Mouse (Mus musculus): ENCODE measurements around the gene Hoxa10. TPM values are rescaled to one million over a fixed set of nuclear protein-coding genes. Genes with fewer than 3 reads are reported as not detected.
A peak's percentile ranks its signal among the peaks of the same experiment; 100 is the strongest.

Hoxa10 gene
- total RNA-seq (2021): not detected
- long read RNA-seq, experiment 1: 0 reads
- long read RNA-seq, experiment 2: 0 reads

GRCm38 (mm10) chr6:52240389-52241000 is at the start of gene Hoxa10:
Hoxa10 (minus strand) TSS chr6:52240854.
- DNase-seq (ENCODE audit: low spot score in 2 of 2): peak; percentile 37 to 48
- intact Hi-C loops (cut with DNase I): no loop called here

GRCm38 (mm10) chr6:52290186-52290585 is 49.5 kb upstream of the Hoxa10 start:
- no peak for DNase-seq (ENCODE audit: low spot score in 2 of 2)
- intact Hi-C loops (cut with DNase I): no loop called here

GRCm38 (mm10) chr6:52283896-52284295 is 43.2 kb upstream of the Hoxa10 start:
- intact Hi-C loops (cut with DNase I): no loop called here

GRCm38 (mm10) chr6:52281084-52281483 is 40.4 kb upstream of the Hoxa10 start:
- intact Hi-C loops (cut with DNase I): no loop called here
- no peak for DNase-seq (ENCODE audit: low spot score in 2 of 2)

More at GRCm38 (mm10) chr6:52283896-52284295, 43.2 kb upstream of the Hoxa10 start:
- no peak for DNase-seq (ENCODE audit: low spot score in 2 of 2)

GRCm38 (mm10) chr6:52276920-52277319 is 36.3 kb upstream of the Hoxa10 start:
- no peak for DNase-seq (ENCODE audit: low spot score in 2 of 2)
- intact Hi-C loops (cut with DNase I): loop anchor here (10.0 kb wide), 1 partner anchor 298 kb away; no protein-coding TSS in a partner anchor

- intact Hi-C loops (cut with DNase I): loop anchor here (10.0 kb wide), 1 partner anchor 298 kb away; no protein-coding TSS in a partner anchor
- no peak for DNase-seq (ENCODE audit: low spot score in 2 of 2)
Observed at GRCm38 (mm10) chr6:52276382-52276781, 35.7 kb upstream of the Hoxa10 start.

- intact Hi-C loops (cut with DNase I): loop anchor here (10.0 kb wide), 1 partner anchor 299 kb away; no protein-coding TSS in a partner anchor
- no peak for DNase-seq (ENCODE audit: low spot score in 2 of 2)
Observed at GRCm38 (mm10) chr6:52275563-52276280, 35.1 kb upstream of the Hoxa10 start.

- intact Hi-C loops (cut with DNase I): loop anchor here (5.0 to 10.0 kb wide), 2 partner anchors 300 to 563 kb away; no protein-coding TSS in a partner anchor
- no peak for DNase-seq (ENCODE audit: low spot score in 2 of 2)
Observed at GRCm38 (mm10) chr6:52274576-52274975, 33.9 kb upstream of the Hoxa10 start.

- intact Hi-C loops (cut with DNase I): loop anchor here (5.0 to 10.0 kb wide), 2 partner anchors 301 to 564 kb away; no protein-coding TSS in a partner anchor
- no peak for DNase-seq (ENCODE audit: low spot score in 2 of 2)
Observed at GRCm38 (mm10) chr6:52273656-52274280, 33.1 kb upstream of the Hoxa10 start.

GRCm38 (mm10) chr6:52272766-52273655 is 32.4 kb upstream of the Hoxa10 start:
- intact Hi-C loops (cut with DNase I): loop anchor here (5.0 to 10.0 kb wide), 2 partner anchors 302 to 564 kb away; no protein-coding TSS in a partner anchor
- DNase-seq (ENCODE audit: low spot score in 2 of 2): no peak

- peak; percentile 63 to 71 for DNase-seq (ENCODE audit: low spot score in 2 of 2)
- intact Hi-C loops (cut with DNase I): loop anchor here (5.0 to 10.0 kb wide), 2 partner anchors 304 to 567 kb away; no protein-coding TSS in a partner anchor
Observed at GRCm38 (mm10) chr6:52270494-52271480, 30.1 kb upstream of the Hoxa10 start.

- intact Hi-C loops (cut with DNase I): no loop called here
- DNase-seq (ENCODE audit: low spot score in 2 of 2): no peak
Observed at GRCm38 (mm10) chr6:52268756-52269155, 28.1 kb upstream of the Hoxa10 start.

GRCm38 (mm10) chr6:52268341-52268740 is 27.7 kb upstream of the Hoxa10 start:
- intact Hi-C loops (cut with DNase I): no loop called here
- DNase-seq (ENCODE audit: low spot score in 2 of 2): no peak

- no peak for DNase-seq (ENCODE audit: low spot score in 2 of 2)
Observed at GRCm38 (mm10) chr6:52267691-52268090, 27.0 kb upstream of the Hoxa10 start.

GRCm38 (mm10) chr6:52267221-52267620 is 26.6 kb upstream of the Hoxa10 start:
- intact Hi-C loops (cut with DNase I): no loop called here
- DNase-seq (ENCODE audit: low spot score in 2 of 2): no peak

More at GRCm38 (mm10) chr6:52267691-52268090, 27.0 kb upstream of the Hoxa10 start:
- intact Hi-C loops (cut with DNase I): no loop called here

- intact Hi-C loops (cut with DNase I): no loop called here
Observed at GRCm38 (mm10) chr6:52266666-52266985, 26.0 kb upstream of the Hoxa10 start.

GRCm38 (mm10) chr6:52265913-52266665 is 25.4 kb upstream of the Hoxa10 start:
- intact Hi-C loops (cut with DNase I): no loop called here
- DNase-seq (ENCODE audit: low spot score in 2 of 2): no peak

More at GRCm38 (mm10) chr6:52266666-52266985, 26.0 kb upstream of the Hoxa10 start:
- no peak for DNase-seq (ENCODE audit: low spot score in 2 of 2)
